ENCODE assay signal across 28 mouse cellular contexts in the genomic region with DNA sequence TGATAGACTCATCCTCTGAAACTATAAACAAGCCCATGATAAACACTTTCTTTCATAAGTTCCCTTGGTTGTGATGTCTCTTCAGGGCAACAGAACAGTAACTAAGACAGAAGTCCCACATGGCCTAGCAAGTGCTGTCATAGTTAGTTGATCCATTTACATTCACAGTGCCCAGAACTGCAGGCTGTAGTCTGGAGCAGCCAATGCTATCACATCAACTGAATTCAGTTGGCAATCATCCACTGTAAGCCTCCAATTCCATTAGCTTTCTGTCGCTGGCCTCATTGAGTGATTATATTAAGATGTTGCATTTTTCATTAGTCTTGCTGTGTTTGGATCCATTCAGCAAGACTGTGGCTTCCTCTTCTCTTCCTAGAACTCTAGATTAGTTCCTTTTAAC.
DNase-seq lines count a peak whose midpoint lies in the region; ATAC-seq lines count a peak whose summit lies in the region.
"Had no signal": no experiment of that assay in that cellular context is flagged by ENCODE, and none has a peak within 500 bp of the region (broad histone marks: within the 10 kb centered on the region; RNA-seq: fewer than 3 reads in every experiment).

No protein-coding gene starts in this region.

- no peaks in the 10 kb centered on the region for H3K27me3 ChIP-seq in forebrain, embryonic 13.5 days
- no peaks in the 10 kb centered on the region for H3K27me3 ChIP-seq in forebrain, embryonic 11.5 days (ENCODE audit: control insufficient read depth, insufficient read depth, low read length)
- H3K27me3 ChIP-seq in hindbrain, embryonic 16.5 days (replicated peaks; ENCODE audit: control insufficient read depth, insufficient read depth, low read length), result no peaks in the 10 kb centered on the region
- H3K27me3 ChIP-seq in hindbrain, embryonic 11.5 days (ENCODE audit: control insufficient read depth, insufficient read depth, low read length), result no peaks in the 10 kb centered on the region
- no peaks in the 10 kb centered on the region for H3K27me3 ChIP-seq in midbrain, embryonic 14.5 days (ENCODE audit: control insufficient read depth, insufficient read depth, low read length)
- no peaks in the 10 kb centered on the region for H3K27me3 ChIP-seq in midbrain, embryonic 13.5 days
- no peaks in the 10 kb centered on the region for H3K27me3 ChIP-seq in forebrain, embryonic 16.5 days (replicated peaks; ENCODE audit: control insufficient read depth, insufficient read depth, low read length)
- H3K27me3 ChIP-seq: CH12.LX; embryonic facial prominence, embryonic 12.5 days; embryonic facial prominence, embryonic 15.5 days; heart, embryonic 13.5 days; hindbrain, embryonic 13.5 days; Patski had no signal

- WGBS in forebrain, embryonic 13.5 days, result 81% methylated on average over 1 of the region's 1 CpGs
- 84% methylated on average over 1 of the region's 1 CpGs for WGBS in forebrain, embryonic 11.5 days
- WGBS in hindbrain, embryonic 16.5 days, result 50% methylated on average over 1 of the region's 1 CpGs
- 91% methylated on average over 1 of the region's 1 CpGs for WGBS in hindbrain, embryonic 11.5 days
- 58% methylated on average over 1 of the region's 1 CpGs for WGBS in midbrain, embryonic 14.5 days
- WGBS in midbrain, embryonic 13.5 days, result 69% methylated on average over 1 of the region's 1 CpGs
- WGBS in forebrain, embryonic 16.5 days, result 42% methylated on average over 1 of the region's 1 CpGs

- no peak for DNase-seq in forebrain, embryonic 11.5 days (ENCODE audit: low spot score)
- no peak for DNase-seq in hindbrain, embryonic 11.5 days (ENCODE audit: low spot score)
- DNase-seq in midbrain, embryonic 14.5 days, result peak; percentile 12
- no peak for DNase-seq in adrenal gland, adult 18-20 months (ENCODE audit: low spot score in 2 of 2)
- DNase-seq: adrenal gland, adult 2 months; adrenal gland, postnatal 14 days; B cell, adult 2 months; cerebellum, adult 11-12 months; cerebellum, adult 8-10 months; gastrocnemius, postnatal 10 days; gastrocnemius, postnatal 36 days; heart, adult 2 months; heart, postnatal 14 days; heart, postnatal 4 days; kidney, adult 2 months had no signal

- peak; percentile 30; the same call in 1 of the 2 replicates for ATAC-seq in forebrain, embryonic 13.5 days
- no peak for ATAC-seq in forebrain, embryonic 11.5 days (replicated peaks; ENCODE audit: low FRiP score)
- ATAC-seq in hindbrain, embryonic 16.5 days, result peak; percentile 54
- ATAC-seq in hindbrain, embryonic 11.5 days (ENCODE audit: low FRiP score), result no peak
- no peak for ATAC-seq in midbrain, embryonic 14.5 days (ENCODE audit: low FRiP score, low TSS enrichment)
- ATAC-seq in midbrain, embryonic 13.5 days, result no peak
- ATAC-seq in forebrain, embryonic 16.5 days, result peak; percentile 59; the same call in 1 of the 2 replicates
- ATAC-seq: intestine, postnatal 0 days; Patski had no signal

- H3K9ac ChIP-seq in forebrain, embryonic 13.5 days, result no peak overlapping the region
- no peak overlapping the region for H3K9ac ChIP-seq in forebrain, embryonic 11.5 days (ENCODE audit: low read length)
- H3K9ac ChIP-seq in hindbrain, embryonic 16.5 days (ENCODE audit: low read depth, low read length), result no peak overlapping the region
- H3K9ac ChIP-seq in hindbrain, embryonic 11.5 days (ENCODE audit: low read depth, low read length), result no peak overlapping the region
- no peak overlapping the region for H3K9ac ChIP-seq in midbrain, embryonic 14.5 days (replicated peaks; ENCODE audit: low read length)
- H3K9ac ChIP-seq in midbrain, embryonic 13.5 days (replicated peaks), result no peak overlapping the region
- H3K9ac ChIP-seq in forebrain, embryonic 16.5 days (replicated peaks; ENCODE audit: low read depth, low read length), result no peak overlapping the region
- H3K9ac ChIP-seq: embryonic facial prominence, embryonic 12.5 days; embryonic facial prominence, embryonic 15.5 days; heart, embryonic 13.5 days; hindbrain, embryonic 13.5 days had no signal

- H3K36me3 ChIP-seq in forebrain, embryonic 13.5 days (ENCODE audit: poor library complexity, severe bottlenecking), result no peaks in the 10 kb centered on the region
- H3K36me3 ChIP-seq in forebrain, embryonic 11.5 days (ENCODE audit: control insufficient read depth, insufficient read depth, low read length), result no peaks in the 10 kb centered on the region
- no peaks in the 10 kb centered on the region for H3K36me3 ChIP-seq in hindbrain, embryonic 16.5 days (ENCODE audit: control insufficient read depth, insufficient read depth, low read length)
- H3K36me3 ChIP-seq in hindbrain, embryonic 11.5 days (ENCODE audit: control insufficient read depth, insufficient read depth, low read length), result no peaks in the 10 kb centered on the region
- H3K36me3 ChIP-seq in midbrain, embryonic 14.5 days (ENCODE audit: control insufficient read depth, insufficient read depth, low read length), result no peaks in the 10 kb centered on the region
- no peaks in the 10 kb centered on the region for H3K36me3 ChIP-seq in midbrain, embryonic 13.5 days
- no peaks in the 10 kb centered on the region for H3K36me3 ChIP-seq in forebrain, embryonic 16.5 days (ENCODE audit: control insufficient read depth, insufficient read depth)
- H3K36me3 ChIP-seq: embryonic facial prominence, embryonic 12.5 days; embryonic facial prominence, embryonic 15.5 days; G1E; heart, embryonic 10.5 days; heart, embryonic 13.5 days; hindbrain, embryonic 13.5 days had no signal

- H3K9me3 ChIP-seq in forebrain, embryonic 13.5 days (replicated peaks), result no peaks in the 10 kb centered on the region
- no peaks in the 10 kb centered on the region for H3K9me3 ChIP-seq in forebrain, embryonic 11.5 days (ENCODE audit: control insufficient read depth, low read length)
- no peaks in the 10 kb centered on the region for H3K9me3 ChIP-seq in hindbrain, embryonic 16.5 days (ENCODE audit: control insufficient read depth, low read length)
- H3K9me3 ChIP-seq in hindbrain, embryonic 11.5 days (ENCODE audit: control insufficient read depth, low read length), result no peaks in the 10 kb centered on the region
- no peaks in the 10 kb centered on the region for H3K9me3 ChIP-seq in midbrain, embryonic 14.5 days (ENCODE audit: control insufficient read depth, low read length)
- no peaks in the 10 kb centered on the region for H3K9me3 ChIP-seq in midbrain, embryonic 13.5 days
- no peaks in the 10 kb centered on the region for H3K9me3 ChIP-seq in forebrain, embryonic 16.5 days (ENCODE audit: control insufficient read depth, low read length)
- H3K9me3 ChIP-seq: embryonic facial prominence, embryonic 12.5 days; embryonic facial prominence, embryonic 15.5 days; G1E; heart, embryonic 10.5 days; heart, embryonic 13.5 days; hindbrain, embryonic 13.5 days had no signal

- no peak overlapping the region for H3K4me3 ChIP-seq in forebrain, embryonic 13.5 days
- H3K4me3 ChIP-seq in forebrain, embryonic 11.5 days (ENCODE audit: low read depth, low read length), result no peak overlapping the region
- no peak overlapping the region for H3K4me3 ChIP-seq in hindbrain, embryonic 16.5 days (ENCODE audit: low read length)
- no peak overlapping the region for H3K4me3 ChIP-seq in hindbrain, embryonic 11.5 days (ENCODE audit: low read depth, low read length)
- H3K4me3 ChIP-seq in midbrain, embryonic 14.5 days (replicated peaks; ENCODE audit: low read depth, low read length), result no peak overlapping the region
- no peak overlapping the region for H3K4me3 ChIP-seq in midbrain, embryonic 13.5 days (replicated peaks)
- no peak overlapping the region for H3K4me3 ChIP-seq in forebrain, embryonic 16.5 days (replicated peaks; ENCODE audit: low read length)
- H3K4me3 ChIP-seq: embryonic facial prominence, embryonic 12.5 days; embryonic facial prominence, embryonic 15.5 days; heart, adult 2 months; heart, embryonic 10.5 days; heart, embryonic 13.5 days; hindbrain, embryonic 13.5 days had no signal

- H3K4me2 ChIP-seq in forebrain, embryonic 13.5 days, result no peak overlapping the region
- no peak overlapping the region for H3K4me2 ChIP-seq in forebrain, embryonic 11.5 days (ENCODE audit: low read depth, low read length, severe bottlenecking)
- H3K4me2 ChIP-seq in hindbrain, embryonic 16.5 days (ENCODE audit: low read length), result no peak overlapping the region
- no peak overlapping the region for H3K4me2 ChIP-seq in hindbrain, embryonic 11.5 days (replicated peaks; ENCODE audit: low read depth, low read length)
- H3K4me2 ChIP-seq in midbrain, embryonic 14.5 days (ENCODE audit: low read length), result no peak overlapping the region
- H3K4me2 ChIP-seq in midbrain, embryonic 13.5 days (replicated peaks), result no peak overlapping the region
- H3K4me2 ChIP-seq in forebrain, embryonic 16.5 days (ENCODE audit: low read length), result no peak overlapping the region
- H3K4me2 ChIP-seq: embryonic facial prominence, embryonic 12.5 days; embryonic facial prominence, embryonic 15.5 days; heart, embryonic 13.5 days; hindbrain, embryonic 13.5 days had no signal

- no peak overlapping the region for H3K27ac ChIP-seq in forebrain, embryonic 13.5 days
- H3K27ac ChIP-seq in forebrain, embryonic 11.5 days (ENCODE audit: low read depth, low read length), result no peak overlapping the region
- no peak overlapping the region for H3K27ac ChIP-seq in hindbrain, embryonic 16.5 days (ENCODE audit: low read depth, low read length)
- H3K27ac ChIP-seq in hindbrain, embryonic 11.5 days (ENCODE audit: low read depth, low read length), result no peak overlapping the region
- no peak overlapping the region for H3K27ac ChIP-seq in midbrain, embryonic 14.5 days (replicated peaks; ENCODE audit: low read depth, low read length)
- H3K27ac ChIP-seq in midbrain, embryonic 13.5 days, result no peak overlapping the region
- no peak overlapping the region for H3K27ac ChIP-seq in forebrain, embryonic 16.5 days (ENCODE audit: low read length)
- H3K27ac ChIP-seq: embryonic facial prominence, embryonic 12.5 days; embryonic facial prominence, embryonic 15.5 days; heart, adult 2 months; heart, embryonic 10.5 days; heart, embryonic 13.5 days; hindbrain, embryonic 13.5 days had no signal

- no peaks in the 10 kb centered on the region for H3K4me1 ChIP-seq in forebrain, embryonic 13.5 days
- no peaks in the 10 kb centered on the region; the same call in 1 of the 2 replicates for H3K4me1 ChIP-seq in forebrain, embryonic 11.5 days (replicated peaks; ENCODE audit: control insufficient read depth, insufficient read depth, low read length)
- H3K4me1 ChIP-seq in hindbrain, embryonic 16.5 days (ENCODE audit: control insufficient read depth, insufficient read depth, low read depth, low read length), result no peaks in the 10 kb centered on the region
- no peaks in the 10 kb centered on the region for H3K4me1 ChIP-seq in hindbrain, embryonic 11.5 days (replicated peaks; ENCODE audit: control insufficient read depth, insufficient read depth, low read length)
- no peaks in the 10 kb centered on the region for H3K4me1 ChIP-seq in midbrain, embryonic 14.5 days (ENCODE audit: control insufficient read depth, insufficient read depth, low read length)
- 0 out of 2 replicates have a peak, but pooled peaks cover 5% of the 10 kb centered on the region for H3K4me1 ChIP-seq in midbrain, embryonic 13.5 days (replicated peaks)
- H3K4me1 ChIP-seq in forebrain, embryonic 16.5 days (replicated peaks; ENCODE audit: control insufficient read depth, insufficient read depth, low read length), result no peaks in the 10 kb centered on the region
- H3K4me1 ChIP-seq: embryonic facial prominence, embryonic 12.5 days; embryonic facial prominence, embryonic 15.5 days; heart, embryonic 10.5 days; hindbrain, embryonic 13.5 days had no signal

Comparison
In these comparisons a context has a peak if more than half of its experiments do, and no peak if none do; other contexts are left out.
1. ATAC-seq: peak in forebrain, embryonic 13.5 days (single experiment), hindbrain, embryonic 16.5 days (single experiment) and forebrain, embryonic 16.5 days (single experiment); none in forebrain, embryonic 11.5 days (single experiment), hindbrain, embryonic 11.5 days (single experiment), midbrain, embryonic 14.5 days (single experiment) and midbrain, embryonic 13.5 days (single experiment).